Mouse (Mus musculus) thymus, adult 2 months (tissue): ENCODE measurements at regions not wholly inside any gene's neighbourhood (a gene's known extent, or its start where the extent isn't known, plus 50 kb on each side); places are given as distances from the start of the nearest gene placed in this dataset.
"Not testable (repeated sequence)": the region's sequence is repeated elsewhere in the genome, so short reads cannot be mapped to it uniquely, and the experiment has no call there.

Experiments used
- DNase-seq: peaks from one replicate; pipeline ENCODE4 v3.0.0; 2021
- H3K27ac ChIP-seq: fragments of 200-500 bp; 2 replicates; pipeline ENCODE4 v1.5.1; 2012; ENCODE audit warnings: low read length, control low read depth; ENCODE audit not compliant: control insufficient read depth, insufficient read depth
- H3K27me3 ChIP-seq: fragments of 200-500 bp; 2 replicates; pipeline ENCODE4 v1.6.1; 2012; ENCODE audit warnings: mild to moderate bottlenecking, low read length, moderate library complexity, mixed read lengths; ENCODE audit not compliant: control insufficient read depth, insufficient read depth
- H3K36me3 ChIP-seq: fragments of 200-500 bp; 2 replicates; pipeline ENCODE4 v1.6.1; 2012; ENCODE audit warnings: mild to moderate bottlenecking, low read length, moderate library complexity; ENCODE audit not compliant: control insufficient read depth, insufficient read depth
- H3K4me1 ChIP-seq: fragments of 200-500 bp; replicated peaks from 2 replicates; pipeline ENCODE4 v1.6.1; 2012; ENCODE audit warnings: low read length; ENCODE audit not compliant: control insufficient read depth, insufficient read depth
- H3K4me3 ChIP-seq: fragments of 200-500 bp; 2 replicates; pipeline ENCODE4 v1.5.1; 2012; ENCODE audit warnings: mild to moderate bottlenecking, low read length, control low read depth, moderate library complexity; ENCODE audit not compliant: control insufficient read depth, insufficient read depth
- CTCF ChIP-seq: fragments of 200-500 bp; IDR thresholded peaks from 2 replicates; pipeline ENCODE4 v1.5.1; 2012; ENCODE audit warnings: mild to moderate bottlenecking, control low read depth, low read length, moderate library complexity, borderline replicate concordance; ENCODE audit not compliant: control insufficient read depth, poor library complexity, insufficient read depth; ENCODE audit errors: extremely low read depth
- POLR2A ChIP-seq: fragments of 200-500 bp; IDR thresholded peaks from 2 replicates; pipeline ENCODE4 v1.6.1; 2012; ENCODE audit warnings: mild to moderate bottlenecking, low read length, control low read depth, moderate library complexity; ENCODE audit not compliant: control insufficient read depth, poor library complexity, insufficient read depth; ENCODE audit errors: extremely low read depth
- WGBS: fragments of 180-500 bp; shearing (Covaris S2); methylation state at CpG from one replicate; pipeline ENCODE4 v1.1.7; 2018; 5-methylcytosine and 5-hydroxymethylcytosine counted together

DNA sequence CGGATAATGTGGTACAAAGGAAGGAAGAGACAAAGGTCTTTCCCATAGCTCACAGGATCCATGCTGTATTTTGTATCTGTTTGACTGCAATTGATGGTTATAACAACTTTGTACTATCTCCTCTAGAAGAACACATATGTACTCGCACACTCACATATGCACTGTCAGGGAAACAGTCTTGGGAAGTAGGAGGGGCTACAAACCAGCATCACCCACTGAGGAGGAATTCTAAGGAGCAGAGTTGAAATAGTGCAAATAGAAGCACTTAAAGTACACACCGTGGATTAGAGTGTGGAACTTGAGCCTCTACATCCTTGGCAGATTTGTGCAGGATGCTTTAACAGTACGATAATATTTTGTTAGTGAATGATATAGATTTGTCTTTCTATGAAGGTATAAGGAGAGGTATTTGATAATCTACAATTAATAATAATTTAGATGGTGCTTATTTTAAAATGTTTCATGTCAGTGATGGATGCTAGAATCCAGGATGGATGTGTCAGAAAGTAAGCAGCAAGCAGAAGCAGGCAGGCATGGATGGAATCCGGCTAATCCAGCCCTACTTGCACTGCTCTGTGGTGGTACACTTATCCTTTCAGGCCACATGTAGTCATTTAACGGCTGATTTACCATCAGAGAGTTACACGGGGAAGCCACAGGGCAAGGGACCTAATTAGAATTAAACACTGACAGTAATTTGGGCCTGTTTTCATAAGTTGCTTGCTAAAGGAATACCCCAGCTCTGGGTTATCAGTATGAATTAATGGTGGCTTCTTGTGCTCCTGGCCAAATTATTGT is 223.3 kb downstream of the Cetn3 start:
- DNase-seq, result no peak
- WGBS, result 87% methylated on average over 7 of the region's 7 CpGs
- no peaks in the 10 kb centered on the region for H3K4me1 ChIP-seq
- no peaks in the 10 kb centered on the region for H3K27me3 ChIP-seq
- no peak overlapping the region for H3K4me3 ChIP-seq
- H3K27ac ChIP-seq, result no peak overlapping the region
- H3K36me3 ChIP-seq, result no peaks in the 10 kb centered on the region
- TF ChIP-seq POLR2A, result no peak
- TF ChIP-seq CTCF, result no peak

- Histone ChIP-seq H3K36me3 (no peaks in the 10 kb centered on the region), H3K4me1 (no peaks in the 10 kb centered on the region), H3K27ac (no peak overlapping the region), H3K4me3 (no peak overlapping the region), H3K27me3 (no peaks in the 10 kb centered on the region)
- DNase-seq, result no peak
- no peak for TF ChIP-seq CTCF
- TF ChIP-seq POLR2A, result no peak
Measured at GRCm38 (mm10) chr13:82007222-82007621, 224.3 kb downstream of the Cetn3 start.

DNA sequence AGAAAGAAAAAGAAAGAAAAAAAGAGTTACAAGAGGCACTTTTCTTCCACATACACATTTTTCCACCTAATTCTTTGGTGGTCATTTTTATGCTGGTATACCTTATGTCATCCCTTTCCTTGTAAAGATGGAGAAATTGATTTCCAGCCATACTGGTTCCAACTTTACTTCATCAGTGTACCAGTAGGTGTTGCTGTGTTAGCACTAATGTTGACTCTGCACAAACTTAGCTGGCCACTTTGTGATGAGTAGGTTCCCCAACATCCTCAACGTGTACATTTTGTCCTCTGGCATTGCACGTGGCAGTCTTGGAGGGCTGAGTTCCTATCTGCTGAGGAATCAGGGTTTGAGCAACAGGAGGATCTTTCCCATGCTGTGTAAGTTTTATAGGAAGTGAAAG is 256.7 kb downstream of the Cetn3 start:
- Histone ChIP-seq H3K36me3 (no peaks in the 10 kb centered on the region), H3K4me3 (no peak overlapping the region), H3K27me3 (no peaks in the 10 kb centered on the region), H3K4me1 (no peaks in the 10 kb centered on the region), H3K27ac (no peak overlapping the region)
- 34% methylated on average over 2 of the region's 2 CpGs for WGBS
- no peak for TF ChIP-seq POLR2A
- TF ChIP-seq CTCF, result no peak
- no peak for DNase-seq

DNA sequence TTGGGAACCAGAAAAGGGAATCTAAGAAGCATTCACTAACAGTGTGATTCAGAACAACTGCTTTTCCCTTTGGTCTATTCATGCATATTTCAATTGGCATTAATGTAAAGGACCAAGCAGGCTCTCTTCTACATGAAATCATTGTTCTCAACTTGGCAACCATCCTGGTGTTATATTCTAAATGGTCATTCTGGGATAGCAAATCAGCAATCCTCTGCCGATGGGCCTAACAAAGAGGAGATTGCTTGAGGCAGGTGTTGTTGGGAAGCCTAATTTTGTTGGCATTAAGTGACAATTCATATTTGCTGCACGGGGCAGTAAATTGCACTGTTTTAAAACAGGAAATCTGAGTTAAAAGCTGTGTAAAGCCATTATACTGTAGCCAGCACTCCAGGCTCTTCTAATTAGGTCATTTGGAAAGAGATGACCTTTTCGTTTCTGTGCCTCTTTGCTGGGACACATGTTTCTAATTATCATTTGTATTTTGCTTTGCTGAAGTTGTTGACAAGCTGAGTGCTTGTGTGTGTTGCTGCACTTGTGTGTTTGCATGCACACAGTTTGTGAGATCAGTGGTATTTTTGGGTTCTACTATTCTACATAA is 275.4 kb downstream of the Cetn3 start:
- Histone ChIP-seq H3K27ac (no peak overlapping the region), H3K4me1 (no peaks in the 10 kb centered on the region), H3K36me3 (no peaks in the 10 kb centered on the region), H3K27me3 (no peaks in the 10 kb centered on the region), H3K4me3 (no peak overlapping the region)
- no peak for TF ChIP-seq POLR2A
- no peak for TF ChIP-seq CTCF
- no peak for DNase-seq
- WGBS, result 63% methylated on average over 3 of the region's 3 CpGs

GRCm38 (mm10) chr13:82058872-82059271 is 276.0 kb downstream of the Cetn3 start:
- no peak overlapping the region for H3K27ac ChIP-seq
- H3K4me1 ChIP-seq, result no peaks in the 10 kb centered on the region
- no peak for DNase-seq
- H3K4me3 ChIP-seq, result no peak overlapping the region
- 85% methylated on average over 3 of the region's 3 CpGs for WGBS
- H3K36me3 ChIP-seq, result no peaks in the 10 kb centered on the region
- H3K27me3 ChIP-seq, result no peaks in the 10 kb centered on the region
- TF ChIP-seq CTCF (no peak), POLR2A (no peak)

- Histone ChIP-seq H3K4me1 (no peaks in the 10 kb centered on the region), H3K27ac (no peak overlapping the region), H3K36me3 (no peaks in the 10 kb centered on the region), H3K4me3 (no peak overlapping the region), H3K27me3 (no peaks in the 10 kb centered on the region)
- TF ChIP-seq CTCF (no peak), POLR2A (no peak)
- 45% methylated on average over 5 of the region's 5 CpGs for WGBS
- no peak for DNase-seq
Measured at GRCm38 (mm10) chr13:82059498-82059897, 276.6 kb downstream of the Cetn3 start.

DNA sequence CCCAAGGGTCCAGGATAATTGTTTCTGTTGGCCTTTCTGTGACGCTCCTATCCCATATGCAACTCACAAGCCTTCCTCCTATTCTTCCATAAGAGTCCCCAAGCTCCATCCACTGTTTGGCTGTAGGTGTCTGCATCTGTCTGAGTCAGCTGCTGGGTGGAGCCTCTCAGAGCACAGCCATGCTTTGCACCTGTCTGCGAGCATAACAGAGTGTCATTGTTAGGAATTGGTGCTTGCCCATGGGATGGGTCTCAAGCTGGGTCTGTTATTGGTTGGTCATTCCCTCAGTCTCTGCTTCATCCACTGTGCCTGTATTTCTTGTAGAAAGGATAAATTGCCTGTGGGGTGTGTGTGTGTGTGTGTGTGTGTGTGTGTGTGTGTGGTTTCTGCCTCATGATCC is 281.0 kb downstream of the Cetn3 start:
- H3K27me3 ChIP-seq, H3K4me1 ChIP-seq, H3K36me3 ChIP-seq, DNase-seq, H3K27ac ChIP-seq, H3K4me3 ChIP-seq: not testable (repeated sequence)
- WGBS, result 91% methylated on average over 2 of the region's 2 CpGs
